Mouse (Mus musculus) bone marrow, adult 2 months (tissue): Measurements from ENCODE around the gene 9430038I01Rik.

Source experiments
- CTCF ChIP-seq: fragments of 200-500 bp; IDR thresholded peaks from 2 replicates; pipeline ENCODE4 v1.5.1; 2011; ENCODE audit warnings: low read length, control low read depth; ENCODE audit not compliant: control insufficient read depth, insufficient read depth
- POLR2A ChIP-seq: fragments of 200-500 bp; IDR thresholded peaks from 2 replicates; pipeline ENCODE4 v1.6.1; 2011; ENCODE audit warnings: low read depth, mild to moderate bottlenecking, control low read depth, low read length, borderline replicate concordance; ENCODE audit not compliant: control insufficient read depth

GRCm38 (mm10) chr7:137366736-137367135 lies 43.8 kb downstream of the 9430038I01Rik start:
- TF ChIP-seq CTCF (peak; percentile 25; the same call in 1 of the 2 replicates), POLR2A (no peak)
